Mouse (Mus musculus): ENCODE measurements around the gene Znrd1as.

Gene Znrd1as

DNA sequence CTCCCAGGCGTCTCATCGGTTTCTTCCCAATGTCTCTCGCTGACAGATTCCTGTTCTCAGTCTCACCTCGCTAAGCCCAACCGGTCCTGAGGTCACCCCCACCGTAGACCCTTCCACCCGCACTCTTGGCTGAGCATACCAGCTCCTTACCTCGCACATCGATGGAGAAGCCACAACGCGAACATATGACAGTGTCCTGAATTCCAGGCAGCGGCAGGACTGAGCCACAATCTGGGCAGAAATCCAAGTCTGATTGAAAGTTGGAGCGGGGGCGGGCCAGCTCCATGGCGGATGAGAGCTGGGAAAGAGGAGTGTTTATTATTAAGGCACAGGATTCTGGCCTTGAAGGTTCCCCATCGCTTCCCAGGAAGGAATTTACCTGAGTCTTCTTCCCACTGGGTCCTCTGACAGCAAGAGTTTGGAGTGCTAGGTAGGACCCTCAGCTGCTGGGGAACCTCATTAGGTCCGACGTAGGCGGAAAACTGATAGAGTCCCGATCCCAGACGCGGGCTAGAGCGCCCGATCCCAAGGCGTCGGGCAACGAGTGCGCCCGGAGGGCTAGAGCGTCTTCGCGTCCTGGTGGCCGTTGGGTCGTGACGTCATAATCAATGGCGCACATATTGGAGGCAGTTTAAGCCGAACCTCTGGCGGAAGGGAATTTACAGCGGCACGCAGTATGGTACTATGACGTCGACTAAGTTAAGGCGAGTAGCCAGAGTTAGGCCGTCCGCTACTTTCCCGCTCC, at the start of gene Znrd1as, which contains the start of gene Znrd1:
TSS of gene Znrd1as (plus strand) at position 594 of the 745 bp plus-strand sequence.
TSS of gene Znrd1 (minus strand) at position 561 of the 745 bp plus-strand sequence.
- Histone ChIP-seq H3K27me3 (ENCODE audit: control insufficient read depth, insufficient read depth, low read length, poor library complexity, severe bottlenecking) (no peaks in the 10 kb centered on the region), H3K36me3 (ENCODE audit: control insufficient read depth, insufficient read depth, low read length, poor library complexity, severe bottlenecking) (no peaks in the 10 kb centered on the region)
- peak; percentile 93 for DNase-seq (ENCODE audit: low read depth, low spot score)

DNA sequence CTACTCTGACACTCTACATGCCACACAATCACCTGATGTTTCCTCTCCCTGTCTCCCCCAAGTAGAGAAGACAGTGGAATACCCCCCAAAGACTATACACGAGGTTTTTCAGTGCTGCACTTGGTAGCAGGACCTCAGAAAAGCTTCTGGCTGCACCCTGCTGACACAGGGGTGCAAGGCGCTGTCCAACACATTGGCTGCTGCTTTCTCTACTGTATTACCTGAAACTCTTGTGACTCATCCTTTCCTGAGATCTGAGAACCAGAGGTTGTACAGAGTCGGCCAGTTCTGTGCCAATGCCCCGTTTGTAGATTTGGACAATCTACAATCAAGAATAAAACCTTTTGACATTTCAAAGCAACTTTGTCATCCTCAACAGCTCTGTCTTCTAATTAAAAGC, 48.6 kb upstream of the Znrd1as start:
- DNase-seq (ENCODE audit: low read depth, low spot score), result no peak
- no peaks in the 10 kb centered on the region for H3K36me3 ChIP-seq (ENCODE audit: control insufficient read depth, insufficient read depth, low read length, poor library complexity, severe bottlenecking)
- H3K27me3 ChIP-seq (ENCODE audit: control insufficient read depth, insufficient read depth, low read length, poor library complexity, severe bottlenecking), result no peaks in the 10 kb centered on the region; the same call in 1 of the 2 replicates

DNA sequence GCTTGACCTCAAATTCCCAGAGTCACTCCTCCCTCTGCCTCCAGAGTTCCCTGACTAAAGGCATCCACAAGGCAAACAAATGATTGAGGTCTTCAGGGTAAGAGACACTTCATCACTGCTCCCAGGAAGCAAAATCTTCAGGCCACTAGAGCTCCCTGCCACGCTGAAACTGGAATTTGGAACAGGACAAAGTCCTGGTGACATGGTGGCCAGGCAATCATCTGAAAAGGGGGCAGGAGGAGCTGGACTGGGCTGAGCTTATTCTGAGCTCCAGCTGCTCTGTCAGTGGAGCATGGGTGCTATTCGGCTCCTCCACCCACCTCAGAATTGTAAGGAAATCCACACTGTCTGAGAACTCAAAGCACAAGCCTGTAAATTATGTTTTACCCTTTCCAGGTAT, 46.4 kb upstream of the Znrd1as start:
- no peak for DNase-seq (ENCODE audit: low read depth, low spot score)
- no peaks in the 10 kb centered on the region; the same call in 1 of the 2 replicates for H3K27me3 ChIP-seq (ENCODE audit: control insufficient read depth, insufficient read depth, low read length, poor library complexity, severe bottlenecking)
- no peaks in the 10 kb centered on the region for H3K36me3 ChIP-seq (ENCODE audit: control insufficient read depth, insufficient read depth, low read length, poor library complexity, severe bottlenecking)

DNA sequence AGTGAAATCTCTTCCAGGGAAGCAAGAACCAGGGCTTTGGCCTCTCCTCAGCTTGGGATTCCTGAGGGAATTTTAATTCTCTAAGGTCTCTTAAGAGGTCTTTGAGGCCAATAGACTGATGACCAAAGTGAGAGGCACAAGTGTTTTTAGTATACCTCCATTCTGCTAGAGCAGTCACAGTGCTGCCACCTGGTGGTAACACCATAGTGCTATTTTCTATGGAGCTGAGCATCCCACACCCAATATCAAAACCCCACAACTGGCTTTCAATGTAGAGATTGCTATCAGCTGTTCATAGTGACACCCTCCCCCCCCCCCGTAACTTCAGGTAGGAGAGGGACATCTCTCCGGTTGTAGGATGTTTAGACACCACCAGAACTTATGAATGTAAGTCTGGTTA, 44.3 kb upstream of the Znrd1as start:
- H3K36me3 ChIP-seq (ENCODE audit: control insufficient read depth, insufficient read depth, low read length, poor library complexity, severe bottlenecking), result no peaks in the 10 kb centered on the region
- DNase-seq (ENCODE audit: low read depth, low spot score), result peak; percentile 84
- no peaks in the 10 kb centered on the region; the same call in 1 of the 2 replicates for H3K27me3 ChIP-seq (ENCODE audit: control insufficient read depth, insufficient read depth, low read length, poor library complexity, severe bottlenecking)

DNA sequence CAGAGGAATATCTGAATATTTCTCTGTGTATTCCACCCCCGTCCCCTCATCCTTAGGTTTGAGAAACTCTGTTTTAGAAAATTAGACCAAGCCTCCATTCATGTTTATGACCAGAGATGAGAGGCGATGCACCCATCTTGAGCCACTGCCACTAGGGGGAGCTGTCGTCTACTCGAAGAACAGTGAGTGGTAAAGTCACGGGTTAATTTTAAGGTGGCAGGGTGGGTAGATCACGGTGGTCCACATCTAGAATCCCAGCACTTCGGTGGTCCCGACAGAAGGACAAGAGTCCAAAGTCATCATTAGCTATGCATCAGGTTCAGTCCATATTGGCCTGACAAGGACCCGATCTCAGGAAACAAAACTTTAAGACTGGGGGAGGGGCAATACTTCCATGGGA, 43.3 kb upstream of the Znrd1as start:
- DNase-seq (ENCODE audit: low read depth, low spot score), result peak; percentile 71
- Histone ChIP-seq H3K27me3 (ENCODE audit: control insufficient read depth, insufficient read depth, low read length, poor library complexity, severe bottlenecking) (no peaks in the 10 kb centered on the region; the same call in 1 of the 2 replicates), H3K36me3 (ENCODE audit: control insufficient read depth, insufficient read depth, low read length, poor library complexity, severe bottlenecking) (no peaks in the 10 kb centered on the region)

DNA sequence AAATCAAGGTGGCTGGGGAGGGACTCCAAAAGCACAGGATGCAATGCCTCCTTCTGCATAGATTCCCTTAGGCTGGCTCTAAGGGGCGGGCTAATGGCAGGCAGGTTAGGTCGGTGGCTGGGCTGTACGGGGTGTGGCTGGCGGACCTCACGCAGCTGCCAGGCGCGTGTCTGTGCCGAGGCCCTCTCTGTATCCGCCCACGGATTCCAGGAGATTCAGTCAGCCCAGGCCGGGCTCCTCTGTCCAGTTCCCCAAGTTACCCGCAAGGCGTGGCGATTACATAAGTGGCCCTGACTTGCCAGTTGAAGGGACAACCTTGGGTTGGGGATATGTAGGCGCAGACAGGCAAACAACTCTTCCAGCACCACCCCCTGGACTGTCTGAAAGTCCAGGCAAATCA, 38.2 kb upstream of the Znrd1as start:
- no peak for DNase-seq (ENCODE audit: low read depth, low spot score)
- no peaks in the 10 kb centered on the region for H3K27me3 ChIP-seq (ENCODE audit: control insufficient read depth, insufficient read depth, low read length, poor library complexity, severe bottlenecking)
- H3K36me3 ChIP-seq (ENCODE audit: control insufficient read depth, insufficient read depth, low read length, poor library complexity, severe bottlenecking), result no peaks in the 10 kb centered on the region

DNA sequence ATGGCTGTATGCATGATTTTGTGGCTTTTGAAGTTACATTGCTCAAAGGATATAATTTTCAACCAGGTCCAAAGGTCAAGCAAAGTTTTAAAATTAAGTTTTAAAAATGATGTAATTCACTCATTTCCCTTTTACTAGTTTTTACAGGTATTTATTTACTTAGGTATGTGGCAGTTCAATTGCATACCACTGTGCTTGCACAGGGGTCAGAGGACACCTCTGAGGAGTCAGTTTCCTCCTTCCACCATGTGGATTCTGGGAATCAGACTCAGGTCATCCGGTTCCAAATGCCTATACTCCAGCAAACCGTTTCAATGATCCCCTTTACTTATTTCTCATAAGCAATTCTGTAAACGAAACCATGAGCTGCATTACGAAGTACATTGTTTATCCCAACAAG, 35.7 kb upstream of the Znrd1as start:
- no peaks in the 10 kb centered on the region for H3K36me3 ChIP-seq (ENCODE audit: control insufficient read depth, insufficient read depth, low read length, poor library complexity, severe bottlenecking)
- H3K27me3 ChIP-seq (ENCODE audit: control insufficient read depth, insufficient read depth, low read length, poor library complexity, severe bottlenecking), result no peaks in the 10 kb centered on the region
- no peak for DNase-seq (ENCODE audit: low read depth, low spot score)

DNA sequence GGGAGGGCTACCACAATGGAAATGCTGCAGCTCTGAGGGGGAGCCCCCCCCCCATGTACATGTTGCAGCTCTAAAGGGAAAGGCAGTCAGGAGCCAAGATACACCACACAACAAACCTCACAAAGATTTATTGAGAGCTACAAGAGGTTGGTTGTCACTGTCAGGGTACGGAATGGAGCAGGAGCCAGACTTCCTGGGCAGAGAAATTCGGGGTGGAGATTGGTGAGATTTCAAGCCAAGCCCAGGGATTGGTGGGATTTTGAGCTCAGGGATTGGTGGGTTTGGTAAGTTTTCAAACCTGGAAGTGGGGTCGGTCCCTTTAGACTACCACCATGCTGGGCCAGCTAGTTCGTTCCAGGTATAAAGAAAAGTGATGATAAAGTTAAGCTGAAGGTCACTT, 34.9 kb upstream of the Znrd1as start:
- no peaks in the 10 kb centered on the region for H3K27me3 ChIP-seq (ENCODE audit: control insufficient read depth, insufficient read depth, low read length, poor library complexity, severe bottlenecking)
- DNase-seq (ENCODE audit: low read depth, low spot score), result no peak
- H3K36me3 ChIP-seq (ENCODE audit: control insufficient read depth, insufficient read depth, low read length, poor library complexity, severe bottlenecking), result no peaks in the 10 kb centered on the region

DNA sequence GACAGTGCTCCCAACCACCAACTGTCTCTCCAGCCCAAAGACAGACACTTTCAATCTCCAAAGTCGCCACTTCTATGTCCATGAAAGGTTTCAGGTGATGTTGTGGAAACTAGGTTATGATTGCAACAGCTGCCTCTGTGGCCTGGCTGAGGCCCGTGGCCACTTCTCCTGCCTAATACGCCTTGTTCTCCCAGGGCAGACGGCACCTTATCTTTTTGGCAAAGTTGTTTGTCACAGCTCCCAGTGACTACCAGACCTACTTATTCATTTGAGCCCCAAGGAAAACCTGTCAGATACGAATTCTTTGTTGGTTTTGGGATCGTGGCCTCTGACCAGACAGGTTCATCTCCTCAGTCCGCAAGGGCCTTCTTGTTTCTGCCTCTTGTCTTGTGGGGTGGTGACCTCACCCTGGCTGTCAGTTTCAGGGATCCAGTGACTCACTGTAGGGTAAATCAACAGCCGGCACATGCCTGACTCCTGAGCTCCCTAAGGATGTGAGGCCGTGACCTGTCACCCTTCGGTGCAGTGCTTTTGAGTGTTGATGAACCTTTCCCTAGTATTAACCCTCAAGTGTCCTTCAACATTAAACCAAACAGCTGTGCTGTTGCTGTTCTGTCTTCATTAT, 30.8 kb upstream of the Znrd1as start:
- H3K36me3 ChIP-seq (ENCODE audit: control insufficient read depth, insufficient read depth, low read length, poor library complexity, severe bottlenecking), result no peaks in the 10 kb centered on the region
- no peak for DNase-seq (ENCODE audit: low read depth, low spot score)
- H3K27me3 ChIP-seq (ENCODE audit: control insufficient read depth, insufficient read depth, low read length, poor library complexity, severe bottlenecking), result no peaks in the 10 kb centered on the region

DNA sequence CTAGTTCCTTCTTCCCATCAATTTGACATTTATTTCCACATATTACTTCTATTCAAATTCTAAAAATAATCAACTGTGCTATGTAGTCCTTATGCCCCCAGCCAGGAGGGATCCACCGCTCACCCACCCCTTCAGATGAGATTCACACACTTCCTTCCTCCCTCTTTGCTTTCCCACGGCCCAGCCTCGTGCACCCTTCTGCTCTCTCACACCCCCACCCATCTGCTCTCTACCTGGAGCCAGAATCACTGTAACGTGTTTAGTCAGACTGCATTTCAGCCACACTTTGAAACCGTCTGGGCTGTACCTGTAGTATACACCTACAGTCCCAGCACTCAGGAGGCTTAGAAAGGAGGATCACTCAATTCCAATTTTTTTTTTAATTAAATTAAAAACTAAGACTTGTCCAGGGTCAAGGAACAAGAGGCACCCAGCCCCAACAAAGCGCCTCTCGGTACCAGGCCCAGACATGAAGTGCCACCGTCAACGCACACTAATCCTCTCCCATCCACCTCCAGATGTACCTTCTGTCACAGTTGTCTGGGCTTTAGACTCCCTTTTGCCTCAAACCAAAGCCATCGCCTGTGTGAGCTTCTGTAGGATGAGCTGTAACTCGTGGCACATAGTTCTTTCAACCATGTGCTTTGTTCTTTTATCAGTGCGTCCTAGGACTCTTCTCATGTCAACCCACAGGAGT, 29.0 kb upstream of the Znrd1as start:
- Histone ChIP-seq H3K36me3 (ENCODE audit: control insufficient read depth, insufficient read depth, low read length, poor library complexity, severe bottlenecking) (no peaks in the 10 kb centered on the region), H3K27me3 (ENCODE audit: control insufficient read depth, insufficient read depth, low read length, poor library complexity, severe bottlenecking) (no peaks in the 10 kb centered on the region)
- DNase-seq (ENCODE audit: low read depth, low spot score), result no peak

DNA sequence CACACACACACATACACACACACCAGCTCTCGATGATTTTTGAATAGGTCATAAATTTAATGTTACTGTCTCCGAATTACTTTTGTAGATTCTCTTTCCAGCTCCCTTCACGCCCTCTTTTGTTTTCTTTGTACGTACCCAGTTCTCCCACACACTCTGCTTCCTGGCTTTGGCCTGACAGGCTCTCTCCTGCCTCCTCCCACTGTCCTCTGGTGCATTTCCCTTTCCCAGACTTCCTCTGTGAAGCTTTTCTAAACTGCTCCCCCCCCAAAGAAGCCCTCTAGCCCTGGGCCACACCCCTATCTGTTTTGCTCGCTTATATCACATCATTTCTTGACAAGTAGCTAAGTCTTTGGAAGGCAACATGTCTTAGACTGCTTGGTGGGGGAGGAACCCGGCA, 28.2 kb upstream of the Znrd1as start:
- H3K27me3 ChIP-seq (ENCODE audit: control insufficient read depth, insufficient read depth, low read length, poor library complexity, severe bottlenecking), result no peaks in the 10 kb centered on the region
- DNase-seq (ENCODE audit: low read depth, low spot score), result no peak
- H3K36me3 ChIP-seq (ENCODE audit: control insufficient read depth, insufficient read depth, low read length, poor library complexity, severe bottlenecking), result no peaks in the 10 kb centered on the region

DNA sequence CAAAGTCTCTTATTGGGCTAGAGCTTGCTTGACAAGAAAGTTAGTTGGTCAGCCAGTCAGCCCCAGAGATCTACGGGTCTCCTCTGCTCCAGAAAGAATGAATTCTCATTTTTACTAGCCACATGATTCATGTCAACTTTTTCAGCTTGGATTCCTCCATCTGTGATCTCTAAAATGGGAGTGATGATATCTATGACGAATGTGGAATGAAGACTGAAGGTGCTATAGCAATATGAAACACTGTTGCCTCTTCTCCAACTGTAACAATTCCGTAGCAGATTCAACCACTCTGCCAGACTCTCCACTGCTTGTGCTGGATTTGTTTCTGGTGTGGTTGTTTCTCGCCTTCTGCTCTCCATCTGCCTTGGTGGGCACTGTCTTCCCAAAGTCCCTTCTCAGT, 27.3 kb upstream of the Znrd1as start:
- H3K27me3 ChIP-seq (ENCODE audit: control insufficient read depth, insufficient read depth, low read length, poor library complexity, severe bottlenecking), result no peaks in the 10 kb centered on the region
- DNase-seq (ENCODE audit: low read depth, low spot score), result no peak
- no peaks in the 10 kb centered on the region for H3K36me3 ChIP-seq (ENCODE audit: control insufficient read depth, insufficient read depth, low read length, poor library complexity, severe bottlenecking)

DNA sequence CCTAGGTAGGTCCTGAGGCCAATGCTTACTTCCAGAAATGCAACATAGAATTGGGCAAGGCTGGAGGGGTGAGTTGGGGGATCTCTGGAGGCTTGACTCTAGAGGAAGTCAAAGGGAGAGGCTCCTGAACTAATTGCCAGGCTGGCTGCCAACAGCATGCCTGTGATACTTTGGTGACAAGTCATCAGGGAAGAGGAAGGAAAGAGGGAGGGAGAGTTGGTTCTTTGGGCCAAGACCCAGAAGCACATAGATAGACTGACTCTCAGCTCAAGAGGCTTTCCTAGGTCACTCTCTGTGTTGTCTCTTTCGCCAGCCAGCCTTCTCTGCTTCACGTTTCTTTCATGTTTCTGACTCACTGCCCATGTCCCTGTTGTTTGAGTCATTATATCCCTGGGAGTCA, 26.6 kb upstream of the Znrd1as start:
- no peak for DNase-seq (ENCODE audit: low read depth, low spot score)
- Histone ChIP-seq H3K36me3 (ENCODE audit: control insufficient read depth, insufficient read depth, low read length, poor library complexity, severe bottlenecking) (no peaks in the 10 kb centered on the region), H3K27me3 (ENCODE audit: control insufficient read depth, insufficient read depth, low read length, poor library complexity, severe bottlenecking) (no peaks in the 10 kb centered on the region)

DNA sequence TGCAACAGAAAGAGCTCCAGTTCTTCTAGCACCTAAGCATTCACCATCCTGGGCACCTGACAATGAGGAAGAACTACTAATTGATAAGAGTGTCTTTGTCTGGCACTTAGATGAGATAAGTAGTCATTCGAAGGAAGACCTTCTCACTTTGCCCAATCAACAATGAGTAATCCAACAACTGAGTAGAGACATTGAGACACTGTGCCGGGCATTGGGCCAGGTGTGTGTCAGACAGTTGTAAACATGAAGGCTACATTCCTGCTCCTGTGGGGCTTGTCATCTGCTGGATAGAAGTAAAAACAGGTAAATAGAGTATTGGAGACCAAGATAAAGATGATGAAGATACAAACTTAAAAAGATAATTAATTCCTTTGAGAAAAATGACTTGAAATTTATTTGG, 20.3 kb upstream of the Znrd1as start:
- no peaks in the 10 kb centered on the region for H3K36me3 ChIP-seq (ENCODE audit: control insufficient read depth, insufficient read depth, low read length, poor library complexity, severe bottlenecking)
- no peaks in the 10 kb centered on the region for H3K27me3 ChIP-seq (ENCODE audit: control insufficient read depth, insufficient read depth, low read length, poor library complexity, severe bottlenecking)
- no peak for DNase-seq (ENCODE audit: low read depth, low spot score)

DNA sequence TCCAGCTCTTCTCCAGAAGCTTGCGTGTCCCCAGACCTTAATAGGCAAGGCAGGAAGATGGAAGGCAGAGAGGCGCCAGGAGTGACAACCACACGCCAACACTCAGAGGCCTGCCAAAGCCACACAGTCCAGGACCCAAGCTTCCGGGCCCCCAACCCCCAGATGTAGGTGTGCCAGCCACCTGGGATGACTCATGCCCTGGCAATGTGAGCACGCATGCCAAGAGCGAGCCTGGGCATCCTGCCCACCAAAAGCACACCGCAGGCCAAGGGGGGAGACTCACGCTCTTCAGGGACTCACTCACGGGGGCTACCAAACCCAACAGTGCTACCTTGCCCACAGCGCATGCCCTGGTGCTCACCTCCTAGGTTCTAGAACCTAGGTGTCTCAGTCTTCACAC, 16.0 kb upstream of the Znrd1as start:
- H3K36me3 ChIP-seq (ENCODE audit: control insufficient read depth, insufficient read depth, low read length, poor library complexity, severe bottlenecking), result no peaks in the 10 kb centered on the region
- no peak for DNase-seq (ENCODE audit: low read depth, low spot score)
- no peaks in the 10 kb centered on the region for H3K27me3 ChIP-seq (ENCODE audit: control insufficient read depth, insufficient read depth, low read length, poor library complexity, severe bottlenecking)
